In genomic region chr16:13903488-13903887, GRCm38 (mm10) we compare ENCODE assay signal across 8 mouse cellular contexts. TPM values are rescaled to one million over a fixed set of nuclear protein-coding genes. Genes with fewer than 3 reads are reported as not detected.
DNase-seq lines count a peak whose midpoint lies in the region; ATAC-seq and TF ChIP-seq lines count a peak whose summit lies in the region.

No protein-coding gene starts in this region.

- H3K27ac ChIP-seq in heart, embryonic 15.5 days, result peak overlapping the region; percentile 78
- no peak overlapping the region; the same call in 1 of the 2 replicates for H3K27ac ChIP-seq in liver, embryonic 11.5 days (ENCODE audit: low read depth, low read length)

- ATAC-seq in heart, embryonic 15.5 days (replicated peaks; ENCODE audit: insufficient number of reproducible peaks, insufficient read depth, low FRiP score, low read depth), result peak; percentile 70
- peak; percentile 75 for ATAC-seq in liver, embryonic 11.5 days (replicated peaks; ENCODE audit: low FRiP score)

- peak overlapping the region; percentile 75 for H3K4me2 ChIP-seq in heart, embryonic 15.5 days
- peak overlapping the region; percentile 81 for H3K4me2 ChIP-seq in liver, embryonic 11.5 days
- peak overlapping the region; percentile 81 for H3K4me2 ChIP-seq in myocyte (ENCODE audit: low read depth)

- DNase-seq in heart, adult 11 months, result no peak
- DNase-seq in ES-CJ7 (ENCODE audit: low read depth, low spot score), result peak; percentile 92
- peak; percentile 75 for DNase-seq in c-Kit-positive CD71-positive TER-119-negative erythroid progenitor cells, embryonic 14.5 days (ENCODE audit: low read depth)
- DNase-seq in heart, postnatal 4 days, result peak; percentile 73
- DNase-seq in liver, embryonic 11.5 days (ENCODE audit: low spot score), result no peak
- DNase-seq in layer of hippocampus, adult 18-20 months (ENCODE audit: low spot score in 2 of 2), result no peak

- H3K9ac ChIP-seq in heart, embryonic 15.5 days, result peak overlapping the region; percentile 92
- peak overlapping the region; percentile 83 for H3K9ac ChIP-seq in liver, embryonic 11.5 days (ENCODE audit: low read depth, low read length)

- TF ChIP-seq POLR2A in myocyte (IDR thresholded peaks at IDR 0.05; ENCODE audit: insufficient read length, low read depth), result no peak

- H3ac ChIP-seq in myocyte (ENCODE audit: control insufficient read depth, insufficient read length), result peak overlapping the region; percentile 76

- H3K36me3 ChIP-seq in heart, embryonic 15.5 days, result no peaks in the 10 kb centered on the region
- H3K36me3 ChIP-seq in liver, embryonic 11.5 days (ENCODE audit: control insufficient read depth, insufficient read depth, low read length), result no peaks in the 10 kb centered on the region
- H3K36me3 ChIP-seq in myocyte (ENCODE audit: control insufficient read depth, insufficient read depth), result no peaks in the 10 kb centered on the region

- H3K4me1 ChIP-seq in heart, embryonic 15.5 days (replicated peaks), result peaks cover 16% of the 10 kb centered on the region
- peaks cover 12% of the 10 kb centered on the region; the same call in 1 of the 2 replicates for H3K4me1 ChIP-seq in liver, embryonic 11.5 days (replicated peaks; ENCODE audit: control insufficient read depth, insufficient read depth, low read length)

- H3K9me3 ChIP-seq in heart, embryonic 15.5 days (replicated peaks), result no peaks in the 10 kb centered on the region
- no peaks in the 10 kb centered on the region for H3K9me3 ChIP-seq in liver, embryonic 11.5 days (ENCODE audit: control insufficient read depth, low read length)

- peaks cover 49% of the 10 kb centered on the region for H3K79me2 ChIP-seq in myocyte (ENCODE audit: control insufficient read depth, insufficient read depth)

- no peaks in the 10 kb centered on the region for H3K27me3 ChIP-seq in heart, embryonic 15.5 days
- no peaks in the 10 kb centered on the region for H3K27me3 ChIP-seq in liver, embryonic 11.5 days (replicated peaks; ENCODE audit: control insufficient read depth, insufficient read depth, low read length)
- no peaks in the 10 kb centered on the region for H3K27me3 ChIP-seq in myocyte (ENCODE audit: control insufficient read depth, insufficient read depth, insufficient read length)

- 7% methylated on average over 8 of the region's 8 CpGs for WGBS in heart, embryonic 15.5 days
- 4% methylated on average over 8 of the region's 8 CpGs for WGBS in liver, embryonic 11.5 days

- H3K4me3 ChIP-seq in heart, embryonic 15.5 days, result peak overlapping the region; percentile 78
- H3K4me3 ChIP-seq in liver, embryonic 11.5 days (ENCODE audit: low read depth, low read length), result peak overlapping the region; percentile 82
- peak overlapping the region; percentile 81 for H3K4me3 ChIP-seq in myocyte

TF ChIP-seq in myocyte, 11 proteins besides CTCF, POLR2A, EP300 and RAD21:
- TF ChIP-seq E2F4 (IDR thresholded peaks at IDR 0.05; ENCODE audit: insufficient read depth) (no peak), POLR2AphosphoS2 (IDR thresholded peaks at IDR 0.05; ENCODE audit: insufficient read length, low read depth) (no peak), TCF12 (IDR thresholded peaks at IDR 0.05; ENCODE audit: insufficient read depth, poor library complexity, severe bottlenecking) (no peak), SRF (IDR thresholded peaks at IDR 0.05; ENCODE audit: control insufficient read depth, insufficient read length, low read depth) (no peak), TCF3 (IDR thresholded peaks at IDR 0.05; ENCODE audit: insufficient read length, low read depth) (no peak), CEBPB (IDR thresholded peaks at IDR 0.05; ENCODE audit: insufficient read depth, poor library complexity, severe bottlenecking) (no peak), REST (IDR thresholded peaks at IDR 0.05; ENCODE audit: insufficient read depth, insufficient read length) (no peak), USF1 (IDR thresholded peaks at IDR 0.05; ENCODE audit: low read depth) (no peak), MYOG (IDR thresholded peaks at IDR 0.05; ENCODE audit: control insufficient read depth in 1 of 3, insufficient read depth in 1 of 3, insufficient read length in 2 of 3, low read depth in 2 of 3) (no peak), MYOD1 (IDR thresholded peaks at IDR 0.05; ENCODE audit: control insufficient read depth in 1 of 3, insufficient read length in 2 of 3, low read depth in 2 of 3) (no peak), MAX (IDR thresholded peaks at IDR 0.05; ENCODE audit: low read depth) (no peak)

RNA-seq across cellular contexts. Expression of gene Mpv17l, which starts 0.5 kb away (rescaled TPM):
- polyA plus RNA-seq in heart, embryonic 15.5 days (2015; fragmentation: Nextera tagmentation; extraction: Ambion mirVana), result 2.0 and 2.7 TPM in 2 replicates
- total RNA-seq in heart, postnatal 4 days (2021), result 1 to 10 TPM; 1.3 to 2.1 TPM
- polyA plus RNA-seq in liver, embryonic 11.5 days (2014; fragmentation: Nextera tagmentation; extraction: Ambion mirVana), result 1.9 and 3.1 TPM in 2 replicates
- 0.88 TPM for polyA plus RNA-seq in myocyte (2012; fragmentation: generic; extraction: Trizol)
- total RNA-seq in layer of hippocampus, adult 18-20 months (2021), result 10 to 100 TPM; 74.1 to 75.9 TPM

RNA-seq across cellular contexts. Expression of gene Pdxdc1, which starts 0.6 kb away (rescaled TPM):
- 55.0 and 66.0 TPM in 2 replicates for polyA plus RNA-seq in heart, embryonic 15.5 days (2015; fragmentation: Nextera tagmentation; extraction: Ambion mirVana)
- total RNA-seq in heart, postnatal 4 days (2021), result 10 to 100 TPM; 87.8 to 88.9 TPM
- polyA plus RNA-seq in liver, embryonic 11.5 days (2014; fragmentation: Nextera tagmentation; extraction: Ambion mirVana), result 48.2 and 57.2 TPM in 2 replicates
- polyA plus RNA-seq in myocyte (2012; fragmentation: generic; extraction: Trizol), result 57.0 TPM
- 10 to 100 TPM; 66.5 to 75.8 TPM for total RNA-seq in layer of hippocampus, adult 18-20 months (2021)

Comparison
In these comparisons a context has a peak if more than half of its experiments do, and no peak if none do; other contexts are left out.
1. DNase-seq: peak in ES-CJ7 (single experiment), c-Kit-positive CD71-positive TER-119-negative erythroid progenitor cells, embryonic 14.5 days (single experiment) and heart, postnatal 4 days (single experiment); none in heart, adult 11 months (single experiment), liver, embryonic 11.5 days (single experiment) and layer of hippocampus, adult 18-20 months (0 of 2).
2. Peak in every context shown above with its lines, with median percentiles within 50 percentile points of each other: H3K4me2 ChIP-seq and H3K4me3 ChIP-seq.